Mouse (Mus musculus): ENCODE data around the gene Anks1b.

Gene Anks1b

GRCm38 (mm10) chr10:89974361-89974760 lies 101.1 kb downstream of the Anks1b start:
- CTCF ChIA-PET = no interaction called here

- CTCF ChIA-PET = no interaction called here
Observed at GRCm38 (mm10) chr10:89975431-89975841, 102.1 kb downstream of the Anks1b start.

GRCm38 (mm10) chr10:89976577-89976976 lies 103.3 kb downstream of the Anks1b start:
- CTCF ChIA-PET = no interaction called here

- CTCF ChIA-PET = no interaction called here
Observed at GRCm38 (mm10) chr10:89994171-89994570, 120.9 kb downstream of the Anks1b start.

- CTCF ChIA-PET = no interaction called here
Observed at GRCm38 (mm10) chr10:89995621-89996428, 122.5 kb downstream of the Anks1b start.

- CTCF ChIA-PET = no interaction called here
Observed at GRCm38 (mm10) chr10:90003980-90004729, 130.8 kb downstream of the Anks1b start.

- CTCF ChIA-PET = no interaction called here
Observed at GRCm38 (mm10) chr10:90004882-90005281, 131.6 kb downstream of the Anks1b start.

- CTCF ChIA-PET = no interaction called here
Observed at GRCm38 (mm10) chr10:90033037-90033436, 159.7 kb downstream of the Anks1b start.

GRCm38 (mm10) chr10:90043287-90043686 lies 170.0 kb downstream of the Anks1b start:
- CTCF ChIA-PET = interaction anchor here (0.7 kb wide), 1 partner anchor 25 kb away, joined by 3 read pairs; no protein-coding TSS in a partner anchor

GRCm38 (mm10) chr10:90043773-90044172 lies 170.5 kb downstream of the Anks1b start:
- CTCF ChIA-PET = no interaction called here

GRCm38 (mm10) chr10:90044229-90044628 lies 170.9 kb downstream of the Anks1b start:
- CTCF ChIA-PET = no interaction called here

- CTCF ChIA-PET = interaction anchor here (0.6 kb wide), 1 partner anchor 1398 kb away, joined by 8 read pairs; no protein-coding TSS in a partner anchor
Observed at GRCm38 (mm10) chr10:90068651-90069050, 195.3 kb downstream of the Anks1b start.

- CTCF ChIA-PET = no interaction called here
Observed at GRCm38 (mm10) chr10:90077930-90078329, 204.6 kb downstream of the Anks1b start.

GRCm38 (mm10) chr10:90081151-90081550 lies 207.8 kb downstream of the Anks1b start:
- CTCF ChIA-PET = no interaction called here

- CTCF ChIA-PET = no interaction called here
Observed at GRCm38 (mm10) chr10:90081630-90082029, 208.3 kb downstream of the Anks1b start.

GRCm38 (mm10) chr10:90093877-90094276 lies 220.6 kb downstream of the Anks1b start:
- CTCF ChIA-PET = no interaction called here

GRCm38 (mm10) chr10:90112662-90113061 lies 239.4 kb downstream of the Anks1b start:
- CTCF ChIA-PET = no interaction called here

GRCm38 (mm10) chr10:90116867-90117266 lies 243.6 kb downstream of the Anks1b start:
- CTCF ChIA-PET = no interaction called here

- CTCF ChIA-PET = no interaction called here
Observed at GRCm38 (mm10) chr10:90117836-90118235, 244.5 kb downstream of the Anks1b start.

- CTCF ChIA-PET = no interaction called here
Observed at GRCm38 (mm10) chr10:90137538-90137937, 264.2 kb downstream of the Anks1b start.

GRCm38 (mm10) chr10:90140947-90141346 lies 267.6 kb downstream of the Anks1b start:
- CTCF ChIA-PET = no interaction called here

- CTCF ChIA-PET = no interaction called here
Observed at GRCm38 (mm10) chr10:90144444-90144843, 271.1 kb downstream of the Anks1b start.

- CTCF ChIA-PET = interaction anchor here (0.6 kb wide), 1 partner anchor 16 kb away, joined by 7 read pairs; no protein-coding TSS in a partner anchor
Observed at GRCm38 (mm10) chr10:90151510-90151909, 278.2 kb downstream of the Anks1b start.

Data from spleen, embryonic (tissue).